Comparison of ENCODE assay signal across 9 mouse cellular contexts in the genomic region with DNA sequence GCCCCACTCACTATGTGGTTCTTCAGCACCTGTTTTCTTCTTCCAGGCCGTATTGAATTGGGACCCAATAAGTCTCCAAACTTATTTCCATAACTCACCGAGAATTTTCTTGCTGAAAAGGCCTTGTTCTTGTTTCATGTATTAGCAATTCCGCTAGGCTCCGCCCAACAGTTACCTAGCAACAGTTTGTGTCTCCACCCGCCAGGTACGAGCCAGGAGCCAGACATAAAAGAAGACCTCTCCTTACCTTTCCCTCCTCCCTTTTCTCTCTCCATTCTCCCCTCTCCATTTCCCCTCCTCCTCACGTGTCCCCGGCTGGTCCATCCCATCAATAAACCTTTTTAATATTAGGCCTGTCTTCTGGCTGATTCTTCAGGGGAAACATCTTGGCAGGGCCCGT. TPM values are rescaled to one million over a fixed set of nuclear protein-coding genes. Genes with fewer than 3 reads are reported as not detected.
A peak's percentile ranks its signal among the peaks of the same experiment; 100 is the strongest.
DNase-seq lines count a peak whose midpoint lies in the region; ATAC-seq lines count a peak whose summit lies in the region.
"Had no signal": no experiment of that assay in that cellular context is flagged by ENCODE, and none has a peak within 500 bp of the region (broad histone marks: within the 10 kb centered on the region; RNA-seq: fewer than 3 reads in every experiment).

No protein-coding gene starts in this region.

- H3K4me1 ChIP-seq in embryonic facial prominence, embryonic 12.5 days = peaks cover 30% of the 10 kb centered on the region; the same call in 1 of the 2 replicates
- H3K4me1 ChIP-seq in kidney, embryonic 16.5 days (ENCODE audit: insufficient read depth, low read length) = peaks cover 26% of the 10 kb centered on the region

- H3K36me3 ChIP-seq in embryonic facial prominence, embryonic 12.5 days = no peaks in the 10 kb centered on the region
- no peaks in the 10 kb centered on the region for H3K36me3 ChIP-seq in kidney, embryonic 16.5 days (ENCODE audit: insufficient read depth, low read length)

- H3K4me2 ChIP-seq in embryonic facial prominence, embryonic 12.5 days (replicated peaks) = peak overlapping the region; percentile 45
- H3K4me2 ChIP-seq in kidney, embryonic 16.5 days (replicated peaks; ENCODE audit: low read depth, low read length) = peak overlapping the region; percentile 45

- peak overlapping the region; percentile 9; the same call in 1 of the 2 replicates for H3K4me3 ChIP-seq in embryonic facial prominence, embryonic 12.5 days
- peak overlapping the region; percentile 1; the same call in 1 of the 2 replicates for H3K4me3 ChIP-seq in kidney, embryonic 16.5 days (ENCODE audit: low read length)

- DNase-seq in cerebellum, adult 11-12 months = peak; percentile 6
- peak; percentile 60 for DNase-seq in lung, postnatal 36 days
- no peak for DNase-seq in natural killer cell, adult 2 months (ENCODE audit: low spot score in 2 of 2)
- no peak for DNase-seq in layer of hippocampus, adult 8-10 months (ENCODE audit: low spot score in 2 of 2)
- DNase-seq: adrenal gland, postnatal 25 days had no signal

- no peaks in the 10 kb centered on the region for H3K9me3 ChIP-seq in embryonic facial prominence, embryonic 12.5 days
- no peaks in the 10 kb centered on the region for H3K9me3 ChIP-seq in kidney, embryonic 16.5 days (ENCODE audit: low read length)

- H3K27ac ChIP-seq in embryonic facial prominence, embryonic 12.5 days = peak overlapping the region; percentile 57; the same call in 1 of the 2 replicates
- H3K27ac ChIP-seq in kidney, embryonic 16.5 days (ENCODE audit: low read length) = no peak overlapping the region

- no peaks in the 10 kb centered on the region for H3K27me3 ChIP-seq in embryonic facial prominence, embryonic 12.5 days
- H3K27me3 ChIP-seq in kidney, embryonic 16.5 days (ENCODE audit: insufficient read depth, low read length) = no peaks in the 10 kb centered on the region

- no peak for ATAC-seq in cerebellum, adult (ENCODE audit: insufficient number of reproducible peaks, low FRiP score, low TSS enrichment)
- no peak for ATAC-seq in embryonic facial prominence, embryonic 12.5 days (ENCODE audit: insufficient number of reproducible peaks, insufficient read depth, low FRiP score, low TSS enrichment)
- ATAC-seq in kidney, embryonic 16.5 days (ENCODE audit: low FRiP score, low TSS enrichment) = no peak
- no peak for ATAC-seq in inflammation-experienced regulatory T-cells, adult 6 months

- 15% methylated on average over 9 of the region's 9 CpGs for WGBS in embryonic facial prominence, embryonic 12.5 days
- 14% methylated on average over 9 of the region's 9 CpGs for WGBS in kidney, embryonic 16.5 days

- H3K9ac ChIP-seq in embryonic facial prominence, embryonic 12.5 days = 0 out of 2 replicates have a peak overlapping the region, but pooled peaks have one; percentile 30
- peak overlapping the region; percentile 5; the same call in 1 of the 2 replicates for H3K9ac ChIP-seq in kidney, embryonic 16.5 days (replicated peaks; ENCODE audit: low read length)

RNA-seq across cellular contexts. Expression of a gene that starts 2.7 kb away (rescaled TPM):
- 25.3 and 26.4 TPM in 2 replicates for polyA plus RNA-seq in embryonic facial prominence, embryonic 12.5 days (2016; fragmentation: Nextera tagmentation; extraction: Ambion mirVana)
- 23.1 and 23.3 TPM in 2 replicates for polyA plus RNA-seq in kidney, embryonic 16.5 days (2015; fragmentation: Nextera tagmentation; extraction: Ambion mirVana)
- 10 to 100 TPM; 11.8 to 24.1 (median 20.5) TPM for polyA plus RNA-seq in inflammation-experienced regulatory T-cells, adult 6 months (2017; shearing (Covaris generic))
- 10 to 100 TPM; 42.0 to 55.4 (median 49.8) TPM for total RNA-seq in layer of hippocampus, adult 8-10 months (2022)

RNA-seq across cellular contexts. Expression of a gene that starts 16.6 kb away (rescaled TPM):
- polyA plus RNA-seq in embryonic facial prominence, embryonic 12.5 days (2016; fragmentation: Nextera tagmentation; extraction: Ambion mirVana) = 0.97 and 1.0 TPM in 2 replicates
- 0.33 and 0.42 TPM in 2 replicates for polyA plus RNA-seq in kidney, embryonic 16.5 days (2015; fragmentation: Nextera tagmentation; extraction: Ambion mirVana)
- not detected for polyA plus RNA-seq in inflammation-experienced regulatory T-cells, adult 6 months (2017; shearing (Covaris generic))
- total RNA-seq in layer of hippocampus, adult 8-10 months (2022) = not detected
- total RNA-seq: adrenal gland, postnatal 25 days had no signal

RNA-seq across cellular contexts. Expression of a gene that starts 54.8 kb away (rescaled TPM):
- polyA plus RNA-seq in embryonic facial prominence, embryonic 12.5 days (2016; fragmentation: Nextera tagmentation; extraction: Ambion mirVana) = 52.4 and 53.6 TPM in 2 replicates
- polyA plus RNA-seq in kidney, embryonic 16.5 days (2015; fragmentation: Nextera tagmentation; extraction: Ambion mirVana) = 48.5 and 49.7 TPM in 2 replicates
- polyA plus RNA-seq in inflammation-experienced regulatory T-cells, adult 6 months (2017; shearing (Covaris generic)) = 10 to 100 TPM; 11.3 to 17.4 (median 16.2) TPM
- total RNA-seq in layer of hippocampus, adult 8-10 months (2022) = 10 to 100 TPM; 18.6 to 21.2 (median 19.5) TPM

Comparison
In these comparisons a context has a peak if more than half of its experiments do, and no peak if none do; other contexts are left out.
1. DNase-seq: peak in cerebellum, adult 11-12 months (single experiment) and lung, postnatal 36 days (single experiment); none in natural killer cell, adult 2 months (0 of 2) and layer of hippocampus, adult 8-10 months (0 of 2).